Mouse (Mus musculus) ovary, adult 10 weeks (tissue): ENCODE measurements around the gene Ehmt1. TPM values are rescaled to one million over a fixed set of nuclear protein-coding genes. Genes with fewer than 3 reads are reported as not detected.

Experiments
- polyA plus RNA-seq: library from polyadenylated mRNA; stranded (reverse); fragments of 350-450 nt; fragmentation: Illumina TruSeq; extraction: RNeasy Lipid Tissue Mini Kit (QIAGEN cat#74804); gene quantifications from one replicate; pipeline ENCODE4 v1.2.3, GENCODE M21; 2014

The Ehmt1 gene
- polyA plus RNA-seq, result 18.0 TPM

GRCm38 (mm10) chr2:24918930-24919838, at the start of gene Ehmt1:
Ehmt1 (minus strand) TSS chr2:24919614.

DNA sequence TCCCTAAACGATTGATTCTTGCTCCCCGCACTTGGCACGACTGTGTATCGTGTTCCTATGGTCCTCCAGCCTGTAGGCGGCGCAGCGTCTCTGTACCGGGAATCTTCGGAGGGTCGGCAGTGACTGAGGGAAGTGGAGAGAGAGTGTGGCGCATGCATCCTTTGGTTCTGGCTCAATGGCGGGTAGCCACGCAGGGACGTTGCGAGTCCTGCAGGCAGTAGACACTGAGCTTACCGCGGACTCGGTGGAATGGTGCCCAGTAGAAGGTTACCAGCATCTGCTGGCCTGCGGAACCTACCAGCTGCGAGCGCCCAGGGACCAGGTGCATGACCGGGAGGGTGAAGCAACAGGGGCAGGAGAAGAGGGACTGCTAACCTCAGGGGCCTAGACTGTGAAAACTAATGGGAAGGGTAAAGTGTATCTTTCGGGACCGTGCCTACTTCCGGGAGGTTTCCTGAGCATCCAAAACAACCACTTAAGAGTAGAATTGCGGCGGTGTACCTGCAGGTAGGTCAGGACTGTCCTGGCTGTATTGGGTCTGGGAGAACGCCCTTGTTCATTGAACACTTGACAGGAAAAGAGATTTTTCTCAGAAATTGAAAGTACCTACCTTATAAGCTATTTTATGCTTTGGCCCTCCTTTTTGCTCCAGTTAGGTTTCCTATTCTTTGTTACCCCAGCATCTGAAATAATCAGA, 43.0 kb upstream of the Ehmt1 start, which contains the start of gene Dph7:
Gene Dph7, plus strand, starts transcription at position 97 of the 697 bp plus-strand sequence.

GRCm38 (mm10) chr2:24949421-24950188, 30.2 kb upstream of the Ehmt1 start, which contains the start of gene Zmynd19:
Zmynd19 (plus strand) TSS chr2:24949792.

DNA sequence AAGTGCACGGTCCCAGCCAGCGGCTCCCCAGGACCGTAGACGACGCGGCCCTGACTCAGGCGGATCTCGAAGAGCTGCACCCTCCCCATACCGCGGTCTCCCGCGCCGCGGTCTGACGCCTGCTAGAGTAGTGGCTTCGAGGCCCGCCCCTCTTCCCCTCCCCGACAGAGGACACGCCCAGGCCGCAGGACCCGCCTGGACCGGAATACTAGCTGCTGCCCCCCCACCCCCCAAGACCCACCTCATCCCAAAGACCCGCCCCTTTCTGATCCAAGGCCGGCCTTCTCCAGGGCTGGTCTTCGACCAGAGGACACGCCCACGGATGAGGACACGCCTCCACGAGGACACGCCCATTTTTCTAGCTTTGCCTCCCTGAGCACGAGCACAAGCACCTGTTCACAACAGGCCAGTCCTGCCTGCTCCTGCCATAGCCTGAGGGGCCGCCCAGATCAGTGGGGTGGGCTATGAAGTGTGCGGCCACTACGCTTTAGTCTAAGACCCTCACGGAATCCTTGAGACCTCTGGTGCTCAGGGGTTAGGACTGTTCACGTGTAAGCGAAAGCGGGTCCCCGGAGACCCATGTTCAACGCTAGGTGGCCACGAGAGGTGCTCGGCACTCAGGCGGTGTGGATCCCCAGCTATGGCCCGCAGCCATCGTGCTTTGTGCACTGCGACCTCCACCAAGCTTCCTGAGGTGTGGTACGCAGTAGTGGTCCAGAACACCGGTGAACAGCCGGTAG, 15.8 kb upstream of the Ehmt1 start, which contains the start of gene Arrdc1:
Gene Arrdc1, minus strand, starts transcription at position 196 of the 740 bp plus-strand sequence.

GRCm38 (mm10) chr2:24763115-24763557, 156.3 kb downstream of the Ehmt1 start, which contains the start of gene Cacna1b:
Cacna1b (minus strand) TSS chr2:24763152.

Other genes with a start within 250 kb of the Ehmt1 start
- gene Cacna1b, start 156.5 kb downstream of the Ehmt1 start, polyA plus RNA-seq, result not detected
- 2.7 TPM for gene Arrdc1, start 15.6 kb upstream of the Ehmt1 start, polyA plus RNA-seq
- 15.8 TPM for gene Zmynd19, start 30.2 kb upstream of the Ehmt1 start, polyA plus RNA-seq
- gene Dph7, start 42.8 kb upstream of the Ehmt1 start, polyA plus RNA-seq, result 4.2 TPM
- gene Mrpl41, start 55.5 kb upstream of the Ehmt1 start, polyA plus RNA-seq, result 29.2 TPM
- gene Pnpla7, start 56.4 kb upstream of the Ehmt1 start, polyA plus RNA-seq, result 9.5 TPM
- gene Nsmf, start 134.7 kb upstream of the Ehmt1 start, polyA plus RNA-seq, result 3.6 TPM
- not detected for gene Entpd8, start 160.7 kb upstream of the Ehmt1 start, polyA plus RNA-seq
- not detected for gene Noxa1, start 175.5 kb upstream of the Ehmt1 start, polyA plus RNA-seq